Comparison of ENCODE assay signal across 32 mouse cellular contexts in the genomic region with DNA sequence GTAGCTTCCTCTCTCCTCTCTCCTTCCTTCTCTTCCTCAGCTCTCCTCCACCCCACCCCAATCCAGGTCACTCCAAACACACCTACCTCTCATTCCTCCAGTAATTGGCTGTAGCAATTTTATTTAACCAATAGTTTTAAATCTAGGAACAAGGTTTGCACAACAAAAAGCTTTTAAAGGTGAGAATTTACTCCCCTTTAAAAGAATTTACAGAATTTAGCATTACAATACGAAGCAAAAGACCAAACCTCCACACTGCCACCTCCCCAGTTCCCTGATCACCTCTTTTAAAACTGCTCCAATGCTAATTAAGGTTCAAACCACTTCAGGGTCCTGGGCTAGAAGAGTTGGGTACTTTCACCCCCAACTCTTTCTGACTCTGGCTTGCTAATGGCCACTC. TPM values are rescaled to one million over a fixed set of nuclear protein-coding genes. Genes with fewer than 3 reads are reported as not detected.
"Had no signal": no experiment of that assay in that cellular context is flagged by ENCODE, and none has a peak within 500 bp of the region (broad histone marks: within the 10 kb centered on the region; RNA-seq: fewer than 3 reads in every experiment).

No protein-coding gene starts in this region.

- H3K4me3 ChIP-seq: heart, embryonic 10.5 days; heart, embryonic 12.5 days; hindbrain, embryonic 10.5 days; hindbrain, embryonic 12.5 days; intestine, embryonic 15.5 days; kidney, embryonic 15.5 days; left cerebral cortex, adult 2 months; limb, embryonic 10.5 days; limb, embryonic 12.5 days; liver, embryonic 13.5 days; liver, embryonic 15.5 days had no signal

- DNase-seq: gastrocnemius, postnatal 14 days; gastrocnemius, postnatal 36 days; heart, adult 11 months; heart, postnatal 10 days; heart, postnatal 4 days; kidney, adult 11 months; kidney, adult 2 months; kidney, adult 9 months; kidney, postnatal 14 days; kidney, postnatal 36 days; layer of hippocampus, adult 9-11 months; layer of hippocampus, postnatal 36 days; liver; liver, embryonic 13.5 days; liver, postnatal 0 days had no signal

- H3K4me2 ChIP-seq: heart, embryonic 12.5 days; hindbrain, embryonic 12.5 days; hindbrain, embryonic 14.5 days; intestine, embryonic 15.5 days; kidney, embryonic 15.5 days; limb, embryonic 12.5 days; liver, embryonic 11.5 days; liver, embryonic 13.5 days; liver, embryonic 15.5 days had no signal

- H3K4me1 ChIP-seq: heart, embryonic 10.5 days; hindbrain, embryonic 12.5 days; intestine, embryonic 15.5 days; kidney, embryonic 15.5 days; limb, embryonic 10.5 days; limb, embryonic 12.5 days; liver, embryonic 13.5 days; liver, embryonic 15.5 days had no signal

- H3K27me3 ChIP-seq: heart, embryonic 12.5 days; hindbrain, embryonic 12.5 days; intestine, embryonic 15.5 days; kidney, embryonic 15.5 days; limb, embryonic 12.5 days; liver, embryonic 13.5 days had no signal

- ATAC-seq: hindbrain, embryonic 16.5 days; inflammation-experienced regulatory T-cells, adult 6 months; intestine, embryonic 15.5 days; liver, postnatal 0 days had no signal

- H3K9me3 ChIP-seq: heart, embryonic 10.5 days; heart, embryonic 12.5 days; hindbrain, embryonic 10.5 days; hindbrain, embryonic 12.5 days; intestine, embryonic 15.5 days; kidney, embryonic 15.5 days; limb, embryonic 10.5 days; limb, embryonic 12.5 days; liver, embryonic 13.5 days; liver, embryonic 15.5 days had no signal

- H3K9ac ChIP-seq: heart, embryonic 12.5 days; hindbrain, embryonic 12.5 days; hindbrain, embryonic 14.5 days; intestine, embryonic 15.5 days; kidney, embryonic 15.5 days; limb, embryonic 12.5 days; liver, embryonic 13.5 days; liver, embryonic 15.5 days; liver, postnatal 0 days had no signal

- H3K36me3 ChIP-seq: heart, embryonic 10.5 days; heart, embryonic 12.5 days; hindbrain, embryonic 10.5 days; hindbrain, embryonic 12.5 days; intestine, embryonic 15.5 days; kidney, embryonic 15.5 days; limb, embryonic 10.5 days; limb, embryonic 12.5 days; liver, embryonic 13.5 days; liver, embryonic 15.5 days had no signal

- H3K27ac ChIP-seq: heart, embryonic 10.5 days; hindbrain, embryonic 10.5 days; hindbrain, embryonic 12.5 days; hindbrain, embryonic 14.5 days; intestine, embryonic 15.5 days; kidney, embryonic 15.5 days; kidney, postnatal 0 days; left cerebral cortex, adult 2 months; limb, embryonic 10.5 days; limb, embryonic 12.5 days; liver, embryonic 13.5 days; liver, embryonic 15.5 days had no signal

RNA-seq across cellular contexts. Expression of gene Slc28a1, which starts 26.9 kb away (rescaled TPM):
- total RNA-seq: layer of hippocampus, adult 8-10 months; layer of hippocampus, postnatal 14 days; layer of hippocampus, postnatal 36 days had no signal
- polyA plus RNA-seq: hindbrain, embryonic 10.5 days; hindbrain, embryonic 12.5 days; hindbrain, embryonic 14.5 days; hindbrain, embryonic 16.5 days; inflammation-experienced regulatory T-cells, adult 6 months; limb, embryonic 10.5 days; limb, embryonic 12.5 days had no signal
